Mouse (Mus musculus) spleen, postnatal 10 days (tissue): ENCODE results near the gene Gpx3.
"Not testable (repeated sequence)": the region's sequence is repeated elsewhere in the genome, so short reads cannot be mapped to it uniquely, and the experiment has no call there.

Experiments used
- DNase-seq, 2 experiments: peaks; one replicate each; pipeline ENCODE4 v3.0.0; 2021 to 2022; ENCODE audit warnings: low spot score in 2 of 2

Gpx3 gene

DNA sequence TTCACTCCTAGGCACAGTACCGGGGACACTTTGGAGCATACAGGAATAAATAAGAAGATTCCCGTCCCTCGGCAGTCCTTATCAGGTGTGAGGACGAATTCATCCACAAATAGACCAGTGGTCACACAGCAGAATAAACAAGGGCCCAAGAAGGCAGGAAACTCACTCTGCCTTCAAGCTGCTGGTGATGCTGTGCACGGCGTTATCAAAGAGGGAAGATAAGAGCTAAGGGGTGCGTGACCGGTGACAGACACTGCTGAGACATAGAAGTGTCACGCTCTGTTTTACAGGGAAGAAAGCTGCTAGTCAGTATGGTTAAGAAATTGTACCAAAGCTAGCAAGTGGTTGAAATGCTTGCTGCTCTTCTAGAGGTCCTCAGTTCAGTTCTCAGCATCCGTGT lies 22.3 kb upstream of the Gpx3 start:
- DNase-seq, result no peak

DNA sequence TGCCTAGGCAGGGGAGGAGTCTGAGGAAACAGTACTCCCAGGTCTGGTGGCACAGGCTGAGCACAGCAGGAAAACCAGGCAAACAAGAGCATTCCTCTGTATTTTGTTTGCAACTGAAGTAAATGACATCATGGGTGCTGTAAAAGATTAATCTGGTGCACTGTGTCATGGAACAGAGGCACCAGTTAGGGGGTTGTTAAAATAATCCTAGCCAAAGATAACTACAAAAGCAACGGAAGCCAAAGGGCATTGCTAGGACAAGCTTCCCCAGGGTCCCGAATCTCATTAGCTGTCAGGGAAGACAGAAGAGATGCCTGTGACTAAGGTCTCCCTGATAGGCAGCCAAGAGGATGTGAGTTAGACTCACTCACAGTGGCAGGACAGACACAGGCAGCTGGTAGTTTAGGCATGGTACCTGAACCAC lies 21.2 kb upstream of the Gpx3 start:
- DNase-seq, result no peak

DNA sequence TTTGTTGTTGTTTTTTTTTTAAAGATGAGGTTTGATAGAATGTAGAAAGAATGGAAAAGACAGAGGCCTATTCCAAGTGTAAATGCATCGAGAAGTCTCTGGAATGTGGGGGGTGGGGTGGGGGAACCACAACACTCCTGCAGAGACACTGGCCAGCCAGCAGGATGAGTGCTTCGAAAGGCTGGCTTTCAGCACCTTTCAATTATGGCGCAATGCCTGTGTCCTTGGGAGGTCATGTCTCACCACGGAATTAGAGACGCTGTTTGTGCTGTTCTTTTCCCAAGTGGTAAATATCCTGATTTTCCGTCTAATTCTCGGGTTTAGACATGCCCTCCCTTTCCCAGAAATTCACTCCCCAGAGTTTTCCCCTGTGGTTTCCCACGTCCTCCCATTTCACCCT lies 19.6 kb upstream of the Gpx3 start:
- DNase-seq, result no peak

DNA sequence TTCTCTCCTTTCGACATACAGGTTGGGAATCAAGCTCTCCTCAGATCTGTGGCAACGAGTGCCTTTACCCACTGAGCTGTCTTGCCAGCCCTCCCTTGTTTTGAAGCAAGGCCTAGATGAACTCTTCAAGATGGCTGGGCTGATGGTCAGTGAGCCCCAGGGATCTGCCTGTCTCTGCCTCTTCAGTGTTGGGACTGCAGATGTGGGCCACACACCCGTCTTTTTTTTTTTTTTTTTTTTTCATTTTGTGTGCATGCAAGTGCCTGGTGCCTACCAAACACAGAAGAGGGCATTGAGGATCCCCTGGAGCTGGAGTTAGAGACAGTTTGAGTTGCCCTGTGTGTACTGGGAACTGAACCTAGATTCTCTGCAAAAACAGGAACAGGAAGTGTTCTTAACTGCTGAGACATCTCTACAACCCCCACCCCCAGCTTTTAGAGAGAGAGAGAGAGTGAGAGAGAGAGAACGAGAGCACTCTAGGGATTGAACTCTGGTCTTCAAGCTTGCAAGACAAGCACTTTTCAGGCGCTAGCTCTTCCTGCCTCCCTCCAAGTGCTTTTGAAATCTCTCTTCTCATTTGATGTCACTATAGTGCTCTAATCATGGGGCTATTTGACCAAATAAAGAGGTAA lies 17.9 kb upstream of the Gpx3 start:
- no peak for DNase-seq

DNA sequence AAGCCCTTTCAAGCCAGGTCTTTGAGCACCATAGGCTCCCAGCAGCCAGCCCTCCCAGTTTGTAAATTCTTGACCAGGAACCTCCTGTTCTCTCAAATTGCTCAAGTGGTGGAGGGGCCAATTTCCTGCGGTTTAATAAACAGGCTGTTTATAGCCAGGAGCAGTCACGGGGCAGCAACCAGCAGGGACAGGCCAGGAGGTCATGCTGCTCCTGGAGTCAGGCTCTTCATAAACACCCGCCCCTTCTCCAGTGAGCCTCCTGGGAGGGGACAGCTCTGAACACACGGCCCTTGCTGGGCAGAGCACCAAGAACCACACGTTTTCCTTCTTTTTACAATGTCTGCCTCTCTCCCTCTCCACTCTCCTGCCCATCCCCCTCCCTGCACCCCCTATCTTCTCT lies 17.3 kb upstream of the Gpx3 start:
- no peak for DNase-seq

DNA sequence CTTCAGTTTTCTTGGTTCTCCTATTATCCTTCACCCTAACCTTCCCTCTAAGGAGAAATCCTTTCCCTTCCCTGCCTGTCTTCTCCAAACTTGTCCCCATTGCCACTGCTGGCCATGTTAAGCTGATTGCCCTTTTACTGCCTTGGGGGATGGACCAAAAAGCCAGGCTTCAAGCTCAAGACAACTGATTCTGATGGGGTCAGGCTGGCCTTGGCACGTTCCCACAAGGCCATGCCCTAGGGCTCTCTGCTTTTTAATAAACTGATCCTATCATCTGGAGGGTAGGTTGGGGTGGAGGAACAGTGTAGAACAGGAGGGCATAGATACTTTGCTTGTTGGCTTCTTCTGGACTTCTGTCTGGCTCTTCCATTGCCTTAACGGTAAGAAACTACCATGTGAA lies 16.8 kb upstream of the Gpx3 start:
- no peak for DNase-seq

DNA sequence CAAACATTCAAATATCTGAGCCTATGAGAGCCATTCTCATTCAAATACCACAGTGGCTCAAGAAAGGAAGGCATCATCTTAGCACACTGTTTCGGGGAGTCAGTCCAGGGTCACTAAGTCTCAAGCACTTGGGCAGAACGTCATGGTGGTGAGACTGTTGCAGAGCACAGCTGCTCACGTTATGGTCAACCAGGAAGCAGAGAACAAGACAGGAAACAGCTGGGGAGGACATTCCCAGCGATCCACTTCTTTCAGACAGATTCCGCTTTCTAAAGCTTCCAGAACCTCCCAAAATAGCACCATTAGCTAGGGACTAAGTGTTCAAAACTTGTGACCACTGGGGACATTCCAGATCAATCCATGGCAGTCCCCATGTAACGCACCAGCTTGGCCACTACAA lies 14.3 kb upstream of the Gpx3 start:
- no peak for DNase-seq

DNA sequence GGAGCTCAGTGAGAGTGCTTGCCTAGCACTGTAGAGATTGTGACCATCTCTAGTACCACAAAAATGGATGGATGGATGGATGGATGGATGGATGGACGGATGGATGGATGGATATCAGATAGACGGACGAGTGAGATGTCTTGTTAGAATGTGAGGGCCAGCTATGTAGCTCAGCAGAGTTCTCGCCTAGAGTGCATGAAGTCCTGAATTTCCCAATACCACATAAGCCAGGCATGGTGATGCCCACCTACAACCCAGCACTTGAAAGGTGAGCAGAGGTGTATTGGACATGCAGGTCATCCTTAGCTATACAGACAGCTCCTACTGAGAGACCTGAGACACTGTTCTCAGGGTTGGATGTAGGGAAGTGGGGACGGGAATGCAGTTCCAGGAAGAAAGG lies 10.9 kb upstream of the Gpx3 start:
- no peak for DNase-seq

DNA sequence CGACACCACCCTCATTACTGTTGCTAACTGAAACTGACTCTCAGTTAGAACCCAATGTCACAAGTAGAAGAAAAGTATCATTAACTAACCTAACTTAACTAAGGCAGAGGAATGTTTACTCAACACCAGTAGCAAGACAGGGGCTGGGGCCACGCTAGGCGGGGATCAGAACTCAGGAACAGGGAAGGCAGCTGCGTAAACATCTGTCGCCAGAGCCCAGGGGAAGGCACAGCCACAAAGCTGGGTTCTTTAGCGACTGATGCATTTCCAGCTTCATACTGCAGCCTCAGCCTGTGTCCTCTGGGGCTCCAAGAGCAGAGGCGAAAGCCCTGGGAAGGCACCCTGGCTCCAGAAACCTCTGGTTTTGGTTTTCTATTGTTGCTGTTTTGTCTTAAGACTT lies 10.2 kb upstream of the Gpx3 start:
- DNase-seq, result no peak

DNA sequence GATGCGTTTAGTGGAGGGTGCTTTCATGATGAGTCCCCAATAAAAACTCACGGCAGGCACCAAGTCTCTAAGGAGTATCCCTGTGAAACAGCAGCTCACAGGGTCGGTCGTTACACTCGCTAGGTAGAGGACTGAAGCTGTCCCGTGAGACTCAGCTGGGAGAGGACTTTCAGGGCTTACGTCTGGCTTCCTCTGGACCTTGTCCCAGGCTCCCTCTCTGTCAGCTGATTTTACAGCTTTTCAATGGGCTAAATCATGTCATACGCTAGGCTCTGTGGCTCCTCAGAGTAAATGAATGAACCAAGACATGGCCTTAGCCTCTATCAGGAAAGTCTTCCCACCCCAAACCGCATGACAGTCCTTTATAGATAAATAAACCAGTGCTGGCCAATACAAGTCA lies 7.7 kb upstream of the Gpx3 start:
- DNase-seq, result no peak

DNA sequence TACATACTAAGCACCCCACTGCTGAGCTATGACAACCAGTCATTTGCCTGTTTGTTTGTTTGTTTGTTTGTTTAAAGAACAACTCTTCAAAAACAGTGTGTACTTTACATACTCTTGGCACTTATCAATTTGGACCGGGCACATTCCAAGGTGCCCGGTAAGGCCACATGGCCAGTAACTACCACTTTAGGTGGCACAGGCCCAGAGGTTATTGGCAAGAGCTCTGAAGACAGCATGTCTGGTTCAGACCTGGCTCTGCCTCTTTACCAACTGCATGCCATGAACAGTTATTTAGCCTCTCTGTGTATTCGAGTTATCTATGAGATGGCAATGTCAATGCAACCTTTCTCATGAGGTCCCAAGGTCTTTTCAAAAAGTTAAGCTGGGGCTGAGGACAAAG lies 5.6 kb upstream of the Gpx3 start:
- DNase-seq, result not testable (repeated sequence)

DNA sequence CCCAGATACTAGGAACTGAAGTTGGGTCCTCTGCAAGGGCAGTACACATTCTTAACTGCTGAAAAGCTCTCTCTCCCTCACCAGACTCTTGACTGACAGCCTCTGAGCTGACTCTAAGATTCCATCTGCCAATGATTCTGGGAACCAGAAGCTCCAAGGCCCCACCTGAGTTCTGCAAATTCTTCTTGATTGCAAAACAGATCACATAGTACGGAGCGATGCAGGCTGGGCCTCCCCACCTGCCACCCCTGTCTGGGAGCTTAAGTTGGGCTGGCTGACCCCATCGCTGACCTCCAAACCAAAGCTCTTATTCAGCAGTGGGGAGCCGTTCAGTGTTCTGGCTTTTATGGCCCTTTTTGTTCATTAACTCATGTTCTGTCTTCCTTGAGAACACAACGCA lies 4.8 kb upstream of the Gpx3 start:
- no peak for DNase-seq

DNA sequence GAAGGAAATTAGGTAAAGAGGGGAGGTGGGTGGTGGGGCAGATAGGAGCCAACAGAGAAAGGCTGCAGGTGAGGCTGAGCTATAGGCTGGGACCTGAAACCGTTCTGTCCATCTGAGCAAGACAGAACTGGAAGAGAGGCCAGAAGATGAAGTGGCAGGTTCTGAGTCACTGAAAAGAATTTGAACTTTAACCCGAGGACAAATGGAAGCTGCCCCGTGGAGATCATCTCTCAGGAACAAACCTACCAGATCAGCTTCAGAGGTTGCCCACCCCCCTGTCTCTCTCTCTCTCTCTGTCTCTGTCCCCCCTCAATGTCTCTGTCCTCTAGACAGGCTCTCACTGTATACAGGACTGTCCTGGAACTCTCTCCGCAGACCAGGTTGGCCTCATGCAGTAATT lies 2.6 kb upstream of the Gpx3 start:
- DNase-seq, result no peak

DNA sequence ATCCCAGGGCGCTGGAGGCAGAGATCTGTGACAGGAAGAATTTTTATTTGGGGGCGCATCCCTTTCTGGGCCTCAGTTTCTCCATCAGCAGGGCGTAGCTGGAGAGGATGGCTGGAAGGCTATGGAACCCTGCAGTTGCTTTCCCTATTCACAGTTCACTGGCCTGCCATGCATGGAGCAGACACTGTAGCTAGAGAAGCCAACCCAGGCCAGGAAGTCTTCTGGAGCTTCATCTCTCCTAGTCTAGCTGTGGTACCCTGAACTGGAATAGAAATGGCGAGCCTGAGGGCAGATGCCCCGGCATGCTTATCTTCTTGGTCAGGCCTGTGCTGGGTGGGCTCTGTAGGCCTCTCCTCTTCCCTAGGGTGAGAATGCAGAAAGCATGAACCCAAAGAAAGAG lies 1.1 kb downstream of the Gpx3 start:
- no peak for DNase-seq

DNA sequence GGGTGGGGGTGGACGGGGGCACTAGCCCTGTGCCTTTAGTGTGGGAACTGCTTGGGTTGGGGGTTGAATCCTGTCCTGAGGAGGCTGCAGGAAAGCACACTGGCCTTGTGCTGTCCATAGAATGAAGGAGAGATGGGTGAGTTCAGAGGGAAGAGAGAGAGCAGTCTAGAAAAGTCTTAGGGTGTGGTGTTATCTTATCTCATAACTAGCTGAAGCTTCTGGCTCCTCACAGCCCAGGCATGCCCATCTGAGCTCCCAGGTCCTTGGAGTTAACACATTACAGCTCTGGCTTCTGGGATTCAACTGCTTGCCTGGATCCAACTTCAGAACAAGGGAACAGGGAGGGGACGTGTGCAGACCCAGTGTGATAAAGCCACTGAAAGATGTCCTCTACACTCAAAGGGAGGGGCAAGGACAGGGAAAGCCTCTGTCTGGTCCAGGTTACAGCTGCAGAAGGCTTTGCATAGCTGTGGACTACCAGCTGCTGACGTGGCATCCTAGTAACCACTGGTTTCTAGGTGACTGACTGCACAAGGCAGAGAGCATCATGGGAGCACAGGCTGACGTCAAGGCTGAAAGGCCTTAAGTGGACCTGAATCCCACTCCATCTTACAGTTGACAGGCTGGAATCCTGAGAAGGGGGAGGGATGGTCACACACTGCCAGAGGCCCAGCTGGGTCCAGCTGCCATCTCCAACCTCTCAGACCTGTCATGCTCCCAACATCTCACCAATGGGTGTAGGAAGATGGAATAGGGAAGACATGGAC lies 1.9 kb downstream of the Gpx3 start:
- no peak for DNase-seq

DNA sequence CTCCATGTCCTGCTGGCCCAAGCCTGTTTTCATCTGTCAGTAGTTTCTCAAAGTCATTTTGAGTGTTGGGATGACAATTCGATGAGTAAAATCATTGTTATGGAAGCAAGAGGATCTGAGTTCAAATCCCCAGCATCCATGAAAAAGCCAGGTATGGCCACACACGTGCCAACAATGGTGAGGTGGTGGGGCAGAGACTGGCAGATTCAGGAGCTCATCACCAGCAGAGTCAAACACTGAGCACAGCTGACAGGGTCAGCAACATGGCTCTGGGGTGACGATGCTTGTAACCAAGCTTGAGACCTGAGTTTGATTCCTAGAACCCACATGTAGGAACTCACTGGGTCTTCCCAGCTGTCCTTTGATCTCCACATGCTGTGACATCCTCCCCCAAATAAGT lies 2.8 kb downstream of the Gpx3 start:
- no peak for DNase-seq

DNA sequence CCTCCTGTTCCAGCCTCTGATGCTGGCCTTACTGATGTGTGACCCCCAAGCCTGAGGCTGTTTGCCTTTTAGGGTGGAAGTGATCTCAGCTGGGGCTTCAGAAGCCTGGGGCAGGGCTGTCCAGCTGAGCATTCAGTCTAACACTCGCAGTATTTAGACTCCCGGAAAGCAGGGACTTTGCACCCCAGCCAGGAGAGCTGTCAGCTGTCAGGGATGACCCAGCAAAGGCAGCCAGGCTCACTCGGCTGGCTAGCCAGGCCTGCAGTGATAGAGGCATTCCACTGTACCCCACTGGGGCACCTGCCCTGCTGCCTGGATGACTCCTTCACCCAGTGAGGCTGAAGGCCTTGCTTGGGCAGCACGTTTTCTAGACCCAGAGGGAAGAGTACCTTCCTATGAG lies 3.7 kb downstream of the Gpx3 start:
- DNase-seq, result no peak

DNA sequence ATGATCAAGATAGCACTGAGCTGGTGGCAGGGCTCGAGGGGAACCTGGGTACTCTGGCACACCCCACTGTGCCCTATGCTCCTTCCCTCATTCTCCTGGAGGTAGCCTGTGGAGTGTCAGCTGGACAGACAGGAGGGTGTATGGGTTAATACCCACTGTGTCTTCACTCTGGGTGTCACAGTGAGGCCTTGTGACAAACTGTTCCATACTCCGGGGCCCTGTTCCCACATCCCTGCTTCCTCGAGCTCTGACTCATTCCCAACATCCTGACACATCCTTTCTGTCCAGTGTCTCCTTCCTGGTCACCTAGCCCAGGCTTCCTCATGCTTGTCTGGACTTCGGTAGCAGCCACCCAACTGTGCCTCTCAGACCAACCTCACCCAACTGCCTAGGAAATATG lies 4.2 kb downstream of the Gpx3 start:
- DNase-seq, result no peak

DNA sequence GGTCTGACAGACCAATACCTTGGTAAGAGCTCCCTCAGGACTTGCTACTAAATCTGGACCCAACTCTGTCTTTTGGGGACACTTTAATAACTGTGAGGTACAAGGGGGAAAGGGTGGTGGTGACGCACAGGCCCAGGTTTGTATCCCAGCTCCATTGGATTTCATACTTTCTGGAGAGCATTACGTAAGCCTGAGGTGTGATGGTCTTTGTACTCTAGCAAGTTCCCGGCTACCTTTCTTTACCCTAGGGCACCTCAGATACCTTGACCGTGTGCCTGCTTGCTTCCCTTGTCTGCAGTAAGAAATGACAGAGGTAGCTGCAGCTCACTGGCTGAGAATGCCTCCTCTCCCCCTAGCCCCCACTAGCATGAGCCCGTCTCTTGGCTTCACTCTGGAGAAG lies 5.0 kb downstream of the Gpx3 start:
- DNase-seq, result no peak

DNA sequence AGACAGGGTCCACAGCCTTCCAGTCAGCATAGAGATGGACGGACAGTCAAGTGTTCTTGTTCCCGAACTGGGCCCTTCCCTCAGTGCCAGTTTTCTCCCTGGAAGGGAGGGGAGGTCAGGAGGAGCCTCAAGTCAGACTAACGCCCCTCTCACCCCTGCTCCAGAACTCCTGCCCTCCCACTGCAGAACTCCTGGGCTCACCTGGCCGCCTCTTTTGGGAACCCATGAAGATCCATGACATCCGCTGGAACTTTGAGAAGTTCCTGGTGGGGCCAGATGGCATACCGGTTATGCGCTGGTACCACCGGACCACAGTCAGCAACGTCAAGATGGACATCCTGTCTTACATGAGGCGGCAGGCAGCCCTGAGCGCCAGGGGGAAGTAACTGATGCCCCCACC lies 7.0 kb downstream of the Gpx3 start:
- DNase-seq, result no peak

DNA sequence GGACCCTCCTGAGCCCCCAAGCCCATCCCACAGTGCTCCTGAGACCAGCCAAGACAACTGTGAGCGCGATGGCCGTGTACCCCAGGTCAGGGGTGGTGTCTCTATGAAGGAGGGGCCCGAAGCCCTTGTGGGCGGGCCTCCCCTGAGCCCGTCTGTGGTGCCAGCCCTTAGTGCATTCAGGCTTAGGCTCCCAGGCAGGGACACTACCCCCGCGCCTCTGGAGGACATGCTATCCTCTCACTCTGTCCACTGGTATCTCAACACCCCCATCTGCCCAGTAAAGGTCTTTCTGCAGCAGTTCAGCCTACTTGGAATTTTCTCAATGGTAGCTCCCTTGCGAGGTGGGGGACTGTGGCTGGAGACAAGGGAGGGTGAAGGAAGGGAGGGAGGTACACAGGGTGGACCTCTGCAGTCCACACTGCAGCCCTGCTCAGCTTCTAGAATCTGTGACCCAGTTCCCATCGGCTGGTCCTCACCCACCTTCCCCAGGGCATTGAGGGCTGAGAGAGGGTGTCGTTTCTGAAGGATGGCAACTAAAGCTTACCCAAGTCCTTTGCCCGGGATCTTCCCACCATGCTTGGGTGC lies 7.9 kb downstream of the Gpx3 start:
- DNase-seq, result no peak

DNA sequence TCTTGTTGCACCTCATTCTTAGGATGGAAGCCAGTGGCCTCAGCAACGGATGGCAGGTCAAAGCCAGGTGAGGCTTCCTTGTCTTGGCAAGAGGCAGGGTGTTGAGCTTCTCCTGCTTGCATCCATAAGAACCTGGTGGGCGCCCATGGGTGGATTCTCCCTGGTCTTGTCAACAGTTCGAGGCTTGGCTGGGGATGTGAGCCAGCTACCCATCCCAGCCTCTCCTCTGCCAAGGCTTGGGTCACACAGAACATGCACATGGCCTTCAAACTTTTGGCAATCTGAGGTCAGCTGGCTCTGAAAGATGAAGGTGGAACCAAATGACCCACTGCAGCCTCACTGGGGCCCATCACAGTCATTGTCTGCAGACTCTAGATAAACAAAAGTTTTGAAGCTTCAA lies 8.9 kb downstream of the Gpx3 start:
- no peak for DNase-seq

DNA sequence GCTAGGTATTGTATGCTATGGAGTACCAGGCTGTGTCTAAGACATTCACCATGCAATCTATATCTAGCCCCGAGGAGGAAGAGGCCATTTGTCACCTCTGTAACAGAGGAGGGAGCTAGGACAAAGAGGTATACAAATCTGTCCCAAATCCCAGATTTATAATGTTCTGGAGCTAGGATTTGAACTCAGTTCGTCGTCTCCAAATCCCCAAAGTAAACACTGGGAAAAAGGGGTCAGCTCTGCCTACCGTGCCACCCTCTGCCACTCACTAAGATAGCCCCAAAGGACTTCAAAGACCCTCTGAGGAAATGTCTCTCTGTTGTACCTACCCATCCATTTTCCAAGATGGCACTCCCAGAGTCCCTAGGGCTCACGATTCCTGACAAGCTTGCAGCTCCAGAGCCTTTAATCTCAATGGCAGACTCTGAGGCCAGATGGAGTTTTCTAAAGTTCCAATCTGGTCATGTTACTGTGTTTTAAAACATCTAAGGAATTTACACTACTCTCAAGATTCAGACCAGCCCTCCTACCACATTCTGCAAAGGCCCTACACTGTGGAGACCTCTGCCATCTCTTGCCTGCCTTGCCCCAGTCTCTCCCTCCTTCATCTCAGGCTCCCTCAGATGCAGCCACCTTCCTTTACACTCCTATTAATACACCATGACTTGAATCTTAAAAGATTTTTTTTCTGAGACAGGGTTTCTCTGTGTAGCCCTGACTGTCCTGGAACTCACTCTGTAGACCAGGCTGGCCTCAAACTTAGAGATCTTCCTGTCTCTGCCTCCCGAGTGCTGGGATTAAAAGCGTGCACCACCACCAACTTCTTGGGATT lies 9.6 kb downstream of the Gpx3 start:
- no peak for DNase-seq
